Mouse (Mus musculus) ES-E14 (cell line): ENCODE data around the gene Mt2.

Experiments used
- HCFC1 ChIP-seq: IDR thresholded peaks from 2 replicates; pipeline ENCODE4 v1.6.1; 2012; ENCODE audit warnings: low read length, inconsistent platforms, borderline replicate concordance; ENCODE audit not compliant: insufficient read depth
- ZNF384 ChIP-seq: IDR thresholded peaks from 2 replicates; pipeline ENCODE4 v1.6.1; 2012; ENCODE audit warnings: low read depth, low read length, inconsistent platforms

- TF ChIP-seq ZNF384 (no peak), HCFC1 (no peak)
Observed at GRCm38 (mm10) chr8:94189275-94190031, 17.0 kb downstream of the Mt2 start.
